ENCODE assay signal across 10 mouse cellular contexts in the genomic region with DNA sequence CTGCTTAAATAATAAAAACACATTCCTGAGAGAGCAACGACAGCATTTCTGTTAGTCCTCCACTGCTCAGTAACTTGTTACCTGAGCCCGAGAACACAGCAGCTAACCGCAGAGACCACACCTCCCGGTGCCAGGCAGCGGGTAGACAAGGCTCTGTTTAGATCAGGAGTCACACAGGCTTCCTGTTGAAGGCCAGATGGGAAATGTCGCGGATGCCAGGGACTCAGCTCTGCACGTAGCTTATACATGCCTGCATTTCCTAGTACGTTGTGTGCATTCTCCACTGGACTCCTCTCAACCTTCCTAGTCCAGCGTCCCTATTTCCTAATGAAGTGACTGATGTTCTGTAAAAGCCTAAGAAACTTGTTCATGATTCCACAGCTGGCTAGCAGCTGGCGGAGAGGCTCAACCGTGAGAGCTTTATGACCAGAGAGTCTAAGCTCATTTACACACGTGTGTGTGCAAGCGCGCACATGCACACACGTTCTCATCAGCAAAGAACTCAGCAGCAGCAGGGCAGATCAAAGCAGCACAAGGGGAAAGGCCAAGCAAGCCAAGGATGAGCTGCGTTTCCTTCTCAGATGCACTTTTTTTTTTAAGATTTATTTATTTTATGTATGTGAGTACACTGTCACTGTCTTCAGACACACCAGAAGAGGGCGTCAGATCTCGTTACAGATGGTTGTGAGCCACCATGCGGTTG.
DNase-seq lines count a peak whose midpoint lies in the region; ATAC-seq and TF ChIP-seq lines count a peak whose summit lies in the region.
"Had no signal": no experiment of that assay in that cellular context is flagged by ENCODE, and none has a peak within 500 bp of the region (broad histone marks: within the 10 kb centered on the region; RNA-seq: fewer than 3 reads in every experiment).

No protein-coding gene starts in this region.

- H3K27ac ChIP-seq in heart, embryonic 15.5 days: peak overlapping the region; percentile 71
- peak overlapping the region; percentile 34 for H3K27ac ChIP-seq in limb, embryonic 14.5 days (replicated peaks; ENCODE audit: low read depth, low read length)
- H3K27ac ChIP-seq in stomach, embryonic 15.5 days: no peak overlapping the region
- H3K27ac ChIP-seq: midbrain, embryonic 13.5 days had no signal

- H3K9me3 ChIP-seq in heart, embryonic 15.5 days (replicated peaks): no peaks in the 10 kb centered on the region
- H3K9me3 ChIP-seq in limb, embryonic 14.5 days (ENCODE audit: control insufficient read depth, low read length): no peaks in the 10 kb centered on the region
- H3K9me3 ChIP-seq in stomach, embryonic 15.5 days: no peaks in the 10 kb centered on the region
- H3K9me3 ChIP-seq: midbrain, embryonic 13.5 days had no signal

- no peak for DNase-seq in heart, postnatal 36 days
- peak; percentile 48 for DNase-seq in limb, embryonic 14.5 days (ENCODE audit: low spot score)
- no peak for DNase-seq in layer of hippocampus, adult 9-10 months (ENCODE audit: low spot score)
- DNase-seq in urinary bladder, postnatal 14 days (ENCODE audit: low spot score): no peak
- DNase-seq in urinary bladder, adult 18-20 months (ENCODE audit: low spot score in 2 of 2): no peak
- DNase-seq: kidney, adult 11 months had no signal

- no peak overlapping the region for H3K4me2 ChIP-seq in heart, embryonic 15.5 days
- no peak overlapping the region for H3K4me2 ChIP-seq in limb, embryonic 14.5 days (replicated peaks; ENCODE audit: low read depth, low read length, severe bottlenecking)
- no peak overlapping the region for H3K4me2 ChIP-seq in stomach, embryonic 15.5 days
- H3K4me2 ChIP-seq: midbrain, embryonic 13.5 days had no signal

- 57% methylated on average over 20 of the region's 20 CpGs for WGBS in heart, embryonic 15.5 days
- 23% methylated on average over 20 of the region's 20 CpGs for whole genome bisulfite sequencing in limb, embryonic 14.5 days
- WGBS in stomach, embryonic 15.5 days: 44% methylated on average over 20 of the region's 20 CpGs

- H3K36me3 ChIP-seq in heart, embryonic 15.5 days: no peaks in the 10 kb centered on the region
- H3K36me3 ChIP-seq in limb, embryonic 14.5 days (ENCODE audit: control insufficient read depth, insufficient read depth, low read length): no peaks in the 10 kb centered on the region
- H3K36me3 ChIP-seq in stomach, embryonic 15.5 days: no peaks in the 10 kb centered on the region
- H3K36me3 ChIP-seq: midbrain, embryonic 13.5 days had no signal

- no peak overlapping the region for H3K9ac ChIP-seq in heart, embryonic 15.5 days
- no peak overlapping the region for H3K9ac ChIP-seq in limb, embryonic 14.5 days (ENCODE audit: low read depth, low read length, severe bottlenecking)
- H3K9ac ChIP-seq in stomach, embryonic 15.5 days: no peak overlapping the region
- H3K9ac ChIP-seq: midbrain, embryonic 13.5 days had no signal

- no peak overlapping the region for H3K4me3 ChIP-seq in heart, embryonic 15.5 days
- H3K4me3 ChIP-seq in limb, embryonic 14.5 days (replicated peaks; ENCODE audit: low read length): no peak overlapping the region
- H3K4me3 ChIP-seq in stomach, embryonic 15.5 days (replicated peaks): no peak overlapping the region
- H3K4me3 ChIP-seq: midbrain, embryonic 13.5 days had no signal

- intact Hi-C loops in heart, postnatal 36 days (cut with DNase I): no loop called here

- H3K4me1 ChIP-seq in heart, embryonic 15.5 days (replicated peaks): peaks cover 38% of the 10 kb centered on the region
- peaks cover 18% of the 10 kb centered on the region for H3K4me1 ChIP-seq in limb, embryonic 14.5 days (ENCODE audit: control insufficient read depth, insufficient read depth, low read length)
- H3K4me1 ChIP-seq in stomach, embryonic 15.5 days: 0 out of 2 replicates have a peak, but pooled peaks cover 5% of the 10 kb centered on the region

- H3K27me3 ChIP-seq in heart, embryonic 15.5 days: no peaks in the 10 kb centered on the region
- no peaks in the 10 kb centered on the region for H3K27me3 ChIP-seq in limb, embryonic 14.5 days (ENCODE audit: control insufficient read depth, insufficient read depth, low read length)
- H3K27me3 ChIP-seq in stomach, embryonic 15.5 days (replicated peaks): no peaks in the 10 kb centered on the region
- H3K27me3 ChIP-seq: midbrain, embryonic 13.5 days had no signal

- peak; percentile 78 for ATAC-seq in heart, embryonic 15.5 days (replicated peaks; ENCODE audit: insufficient number of reproducible peaks, insufficient read depth, low FRiP score, low read depth)
- ATAC-seq in common myeloid progenitor, adult 5-6 weeks (replicated peaks; ENCODE audit: low read depth, poor library complexity, severe bottlenecking): peak; percentile 91
- ATAC-seq in limb, embryonic 14.5 days (ENCODE audit: low FRiP score, low read depth): peak; percentile 58
- ATAC-seq in stomach, embryonic 15.5 days (ENCODE audit: insufficient read depth, low FRiP score, low read depth): peak; percentile 27; the same call in 1 of the 2 replicates
- ATAC-seq: midbrain, embryonic 13.5 days had no signal

- no peak for TF ChIP-seq POLR2A in limb, embryonic 14.5 days (IDR thresholded peaks at IDR 0.05; ENCODE audit: borderline replicate concordance, extremely low read depth, insufficient read depth, insufficient read length)

Comparison
In these comparisons a context has a peak if more than half of its experiments do, and no peak if none do; other contexts are left out.
1. ATAC-seq: peak in every context shown above with its lines; median percentile 91 in common myeloid progenitor, adult 5-6 weeks; 78 in heart, embryonic 15.5 days; 58 in limb, embryonic 14.5 days; 27 in stomach, embryonic 15.5 days.